Mouse (Mus musculus) megakaryocyte, embryonic 14.5 days (primary cell): ENCODE data around the gene Amdhd1.

Experiments used
- FLI1 ChIP-seq: IDR thresholded peaks from 2 replicates; pipeline ENCODE4 v1.6.1; 2012; ENCODE audit warnings: low read length, inconsistent platforms, mixed read lengths
- GATA1 ChIP-seq: IDR thresholded peaks from 3 replicates; pipeline ENCODE4 v1.6.1; 2012; ENCODE audit warnings: mixed read lengths, low read length, inconsistent platforms, borderline replicate concordance

- TF ChIP-seq GATA1 (no peak), FLI1 (no peak)
Observed at GRCm38 (mm10) chr10:93539775-93540430, at the start of gene Amdhd1.
